Mouse (Mus musculus): ENCODE data around the gene Aco1. TPM values are rescaled to one million over a fixed set of nuclear protein-coding genes. Genes with fewer than 3 reads are reported as not detected.

Gene Aco1
- polyA plus RNA-seq, 1 experiment from 2014 or later = 29.4 TPM

DNA sequence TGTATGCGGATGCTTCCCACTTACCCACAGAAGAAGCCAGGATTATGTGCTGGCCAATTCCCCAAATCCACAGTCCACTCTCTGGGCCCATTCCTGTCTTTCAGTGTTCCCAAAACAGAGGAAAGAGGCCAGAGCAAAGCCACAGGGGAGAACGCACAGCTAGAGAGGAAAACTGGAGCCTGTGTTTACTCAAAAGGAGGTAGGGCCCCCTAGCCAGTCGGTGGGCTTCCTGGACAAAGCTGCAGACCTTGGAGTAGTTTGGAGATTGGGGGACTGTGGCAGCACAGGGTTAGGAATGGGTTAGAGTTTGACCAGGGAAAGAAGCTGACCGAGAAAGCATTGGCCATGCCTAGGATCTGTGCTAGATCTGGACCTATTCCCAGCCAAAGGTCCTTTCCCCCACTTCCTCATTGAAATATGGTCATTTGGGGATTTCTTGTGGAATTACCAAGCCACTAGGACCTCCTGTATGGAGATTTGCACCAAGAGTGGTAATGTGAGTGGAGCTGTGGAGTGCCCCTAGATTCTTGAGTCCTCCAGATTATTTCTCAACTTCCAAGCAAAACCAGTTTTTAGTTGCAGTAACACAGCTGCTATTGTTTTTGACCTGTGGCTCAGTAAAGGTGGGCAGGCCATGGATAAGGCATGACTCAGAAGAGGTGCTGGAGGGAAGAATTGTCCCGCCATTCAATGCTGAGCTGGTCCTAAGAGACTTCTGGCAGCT, 14.8 kb downstream of the Aco1 start:
- Histone ChIP-seq H3K36me3 (peaks cover 8% of the 10 kb centered on the region), H3K4me2 (no peak overlapping the region), H3K4me3 (no peak overlapping the region), H3K27ac (replicated peaks) (no peak overlapping the region), H3K27me3 (replicated peaks) (no peaks in the 10 kb centered on the region), H3K9ac (no peak overlapping the region), H3K9me3 (no peaks in the 10 kb centered on the region), H3K4me1 (peaks cover 16% of the 10 kb centered on the region)
- whole genome bisulfite sequencing = 69% methylated on average over 5 of the region's 5 CpGs
- ATAC-seq (ENCODE audit: extremely low read depth, insufficient number of reproducible peaks, low FRiP score, low TSS enrichment) = no peak

DNA sequence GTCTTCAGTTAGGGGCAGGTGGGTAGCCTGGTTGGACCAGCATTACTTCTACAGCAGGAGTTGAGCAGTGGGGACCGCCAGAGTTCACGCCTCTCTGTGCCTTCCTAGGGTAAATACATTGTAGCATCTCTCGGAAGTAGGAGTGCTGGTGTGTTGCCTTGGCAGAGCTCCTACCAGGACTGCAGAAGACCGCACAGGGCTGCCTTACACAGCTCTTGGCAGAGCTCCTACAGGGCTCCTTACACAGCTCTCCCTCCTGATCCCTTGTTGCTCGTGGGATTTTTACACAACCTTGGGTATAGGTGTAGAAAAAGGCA, 15.3 kb downstream of the Aco1 start:
- 73% methylated on average over 5 of the region's 5 CpGs for WGBS
- no peak overlapping the region for H3K4me2 ChIP-seq
- no peak overlapping the region for H3K27ac ChIP-seq (replicated peaks)
- no peaks in the 10 kb centered on the region for H3K27me3 ChIP-seq (replicated peaks)
- peaks cover 8% of the 10 kb centered on the region for H3K36me3 ChIP-seq
- H3K4me1 ChIP-seq = peaks cover 16% of the 10 kb centered on the region
- no peak overlapping the region for H3K4me3 ChIP-seq
- no peak overlapping the region for H3K9ac ChIP-seq
- no peak for ATAC-seq (ENCODE audit: extremely low read depth, insufficient number of reproducible peaks, low FRiP score, low TSS enrichment)
- H3K9me3 ChIP-seq = no peaks in the 10 kb centered on the region

DNA sequence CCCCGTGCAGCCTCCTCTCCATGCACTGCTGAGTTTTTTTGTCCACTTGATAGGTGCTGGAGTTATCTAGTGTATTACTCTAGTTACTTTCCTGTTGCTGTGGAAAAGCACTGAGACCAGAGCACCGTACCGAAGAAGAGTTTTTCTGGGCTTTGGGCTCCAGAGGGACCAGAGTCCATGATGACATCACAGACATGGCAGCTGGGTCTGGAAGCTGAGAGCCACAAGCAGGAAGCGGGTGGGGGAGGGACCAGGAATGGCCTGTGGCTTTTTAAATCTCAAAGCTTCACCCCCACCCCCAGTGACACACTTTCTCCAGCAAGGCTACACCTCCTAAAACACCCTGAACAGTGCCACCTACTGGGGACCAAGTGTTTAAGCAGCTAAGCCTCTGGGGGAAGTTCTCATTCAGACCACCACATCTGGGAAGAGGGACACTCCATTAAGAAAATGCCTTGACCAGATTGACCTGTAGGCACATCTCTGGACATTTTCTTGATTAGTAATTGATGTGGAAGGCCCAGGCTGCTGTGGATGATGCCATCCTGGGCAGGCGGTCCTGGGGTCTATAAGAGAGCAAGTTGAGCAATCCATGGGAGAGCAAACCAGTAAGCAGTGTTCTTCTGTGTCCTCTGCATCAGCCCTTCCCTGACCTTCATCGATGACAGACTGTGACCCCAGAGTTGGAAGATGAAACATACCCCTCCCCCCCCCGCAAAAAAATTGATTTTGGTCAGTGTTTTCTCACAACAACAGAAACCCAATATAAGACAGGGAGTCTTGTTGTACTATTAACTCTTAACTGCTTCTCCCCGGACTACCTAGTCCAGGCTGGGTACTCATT, 17.9 kb downstream of the Aco1 start:
- H3K9ac ChIP-seq = no peak overlapping the region
- H3K27ac ChIP-seq (replicated peaks) = no peak overlapping the region
- peaks cover 22% of the 10 kb centered on the region for H3K36me3 ChIP-seq
- no peaks in the 10 kb centered on the region for H3K9me3 ChIP-seq
- H3K27me3 ChIP-seq (replicated peaks) = no peaks in the 10 kb centered on the region
- WGBS = 90% methylated on average over 8 of the region's 8 CpGs
- H3K4me2 ChIP-seq = no peak overlapping the region
- peaks cover 15% of the 10 kb centered on the region for H3K4me1 ChIP-seq
- ATAC-seq (ENCODE audit: extremely low read depth, insufficient number of reproducible peaks, low FRiP score, low TSS enrichment) = no peak
- H3K4me3 ChIP-seq = no peak overlapping the region

- no peaks in the 10 kb centered on the region for H3K9me3 ChIP-seq
- H3K27me3 ChIP-seq (replicated peaks) = no peaks in the 10 kb centered on the region
- H3K36me3 ChIP-seq = peaks cover 48% of the 10 kb centered on the region
- 84% methylated on average over 10 of the region's 10 CpGs for WGBS
- H3K9ac ChIP-seq = no peak overlapping the region
- no peak for ATAC-seq (ENCODE audit: extremely low read depth, insufficient number of reproducible peaks, low FRiP score, low TSS enrichment)
- H3K4me2 ChIP-seq = no peak overlapping the region
- H3K4me1 ChIP-seq = no peaks in the 10 kb centered on the region
- no peak overlapping the region for H3K4me3 ChIP-seq
- no peak overlapping the region for H3K27ac ChIP-seq (replicated peaks)
Measured at GRCm38 (mm10) chr4:40163646-40164045, 20.8 kb downstream of the Aco1 start.

GRCm38 (mm10) chr4:40171477-40171876, 28.6 kb downstream of the Aco1 start:
- H3K36me3 ChIP-seq = peaks cover 43% of the 10 kb centered on the region
- H3K9ac ChIP-seq = no peak overlapping the region
- WGBS = 84% methylated on average over 4 of the region's 4 CpGs
- no peak overlapping the region for H3K4me3 ChIP-seq
- no peak for ATAC-seq (ENCODE audit: extremely low read depth, insufficient number of reproducible peaks, low FRiP score, low TSS enrichment)
- peaks cover 6% of the 10 kb centered on the region; the same call in 1 of the 2 replicates for H3K4me1 ChIP-seq
- no peaks in the 10 kb centered on the region for H3K9me3 ChIP-seq
- H3K27ac ChIP-seq (replicated peaks) = no peak overlapping the region
- no peaks in the 10 kb centered on the region for H3K27me3 ChIP-seq (replicated peaks)
- H3K4me2 ChIP-seq = no peak overlapping the region

- 76% methylated on average over 2 of the region's 2 CpGs for WGBS
- Histone ChIP-seq H3K4me2 (no peak overlapping the region), H3K27ac (replicated peaks) (no peak overlapping the region), H3K9me3 (no peaks in the 10 kb centered on the region), H3K27me3 (replicated peaks) (no peaks in the 10 kb centered on the region), H3K4me3 (no peak overlapping the region), H3K36me3 (peaks cover 39% of the 10 kb centered on the region), H3K9ac (no peak overlapping the region), H3K4me1 (peaks cover 6% of the 10 kb centered on the region; the same call in 1 of the 2 replicates)
- ATAC-seq (ENCODE audit: extremely low read depth, insufficient number of reproducible peaks, low FRiP score, low TSS enrichment) = no peak
Measured at GRCm38 (mm10) chr4:40172336-40172735, 29.5 kb downstream of the Aco1 start.

DNA sequence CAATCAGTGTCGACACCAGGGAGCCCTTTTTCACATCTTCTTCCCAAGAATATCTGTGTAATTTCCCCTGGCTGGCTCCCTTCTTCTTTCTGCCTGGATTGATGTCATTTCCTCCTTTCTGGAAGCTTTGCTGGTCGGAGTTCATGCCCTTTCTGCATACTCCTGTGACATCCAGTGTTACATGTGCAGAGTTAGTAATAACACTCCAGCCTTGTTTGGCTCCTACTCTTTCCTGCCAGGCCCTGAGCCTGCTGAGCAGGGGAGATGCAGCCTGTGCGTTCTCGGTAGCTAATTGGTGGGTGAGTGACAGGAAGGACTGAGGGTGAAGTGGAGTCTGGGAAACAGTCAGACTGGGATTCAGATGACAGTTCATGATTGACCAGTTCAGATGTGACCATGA, 31.4 kb downstream of the Aco1 start:
- Histone ChIP-seq H3K4me2 (no peak overlapping the region), H3K4me3 (no peak overlapping the region), H3K9ac (no peak overlapping the region), H3K4me1 (peaks cover 6% of the 10 kb centered on the region; the same call in 1 of the 2 replicates), H3K27ac (replicated peaks) (peak overlapping the region; percentile 28), H3K36me3 (peaks cover 43% of the 10 kb centered on the region), H3K27me3 (replicated peaks) (no peaks in the 10 kb centered on the region), H3K9me3 (no peaks in the 10 kb centered on the region)
- ATAC-seq (ENCODE audit: extremely low read depth, insufficient number of reproducible peaks, low FRiP score, low TSS enrichment) = no peak
- 38% methylated on average over 4 of the region's 4 CpGs for WGBS

- 76% methylated on average over 17 of the region's 17 CpGs for WGBS
- ATAC-seq (ENCODE audit: extremely low read depth, insufficient number of reproducible peaks, low FRiP score, low TSS enrichment) = no peak
- no peak overlapping the region for H3K4me3 ChIP-seq
- peaks cover 68% of the 10 kb centered on the region for H3K36me3 ChIP-seq
- no peaks in the 10 kb centered on the region for H3K9me3 ChIP-seq
- H3K4me1 ChIP-seq = peaks cover 6% of the 10 kb centered on the region; the same call in 1 of the 2 replicates
- H3K9ac ChIP-seq = no peak overlapping the region
- H3K4me2 ChIP-seq = no peak overlapping the region
- H3K27ac ChIP-seq (replicated peaks) = no peak overlapping the region
- no peaks in the 10 kb centered on the region for H3K27me3 ChIP-seq (replicated peaks)
Measured at GRCm38 (mm10) chr4:40178584-40178983, 35.7 kb downstream of the Aco1 start.

- H3K4me2 ChIP-seq = no peak overlapping the region
- no peak overlapping the region for H3K4me3 ChIP-seq
- H3K9me3 ChIP-seq = no peaks in the 10 kb centered on the region
- H3K9ac ChIP-seq = no peak overlapping the region
- no peak overlapping the region for H3K27ac ChIP-seq (replicated peaks)
- 90% methylated on average over 6 of the region's 6 CpGs for WGBS
- no peaks in the 10 kb centered on the region for H3K4me1 ChIP-seq
- no peak for ATAC-seq (ENCODE audit: extremely low read depth, insufficient number of reproducible peaks, low FRiP score, low TSS enrichment)
- no peaks in the 10 kb centered on the region for H3K27me3 ChIP-seq (replicated peaks)
- peaks cover 83% of the 10 kb centered on the region for H3K36me3 ChIP-seq
Measured at GRCm38 (mm10) chr4:40180046-40180445, 37.2 kb downstream of the Aco1 start.

- no peak overlapping the region for H3K9ac ChIP-seq
- H3K36me3 ChIP-seq = peaks cover 86% of the 10 kb centered on the region
- H3K27me3 ChIP-seq (replicated peaks) = no peaks in the 10 kb centered on the region
- H3K27ac ChIP-seq (replicated peaks) = no peak overlapping the region
- ATAC-seq (ENCODE audit: extremely low read depth, insufficient number of reproducible peaks, low FRiP score, low TSS enrichment) = no peak
- no peak overlapping the region for H3K4me3 ChIP-seq
- WGBS = 91% methylated on average over 8 of the region's 8 CpGs
- no peak overlapping the region for H3K4me2 ChIP-seq
- H3K9me3 ChIP-seq = no peaks in the 10 kb centered on the region
- H3K4me1 ChIP-seq = no peaks in the 10 kb centered on the region
Measured at GRCm38 (mm10) chr4:40181681-40182080, 38.8 kb downstream of the Aco1 start.

DNA sequence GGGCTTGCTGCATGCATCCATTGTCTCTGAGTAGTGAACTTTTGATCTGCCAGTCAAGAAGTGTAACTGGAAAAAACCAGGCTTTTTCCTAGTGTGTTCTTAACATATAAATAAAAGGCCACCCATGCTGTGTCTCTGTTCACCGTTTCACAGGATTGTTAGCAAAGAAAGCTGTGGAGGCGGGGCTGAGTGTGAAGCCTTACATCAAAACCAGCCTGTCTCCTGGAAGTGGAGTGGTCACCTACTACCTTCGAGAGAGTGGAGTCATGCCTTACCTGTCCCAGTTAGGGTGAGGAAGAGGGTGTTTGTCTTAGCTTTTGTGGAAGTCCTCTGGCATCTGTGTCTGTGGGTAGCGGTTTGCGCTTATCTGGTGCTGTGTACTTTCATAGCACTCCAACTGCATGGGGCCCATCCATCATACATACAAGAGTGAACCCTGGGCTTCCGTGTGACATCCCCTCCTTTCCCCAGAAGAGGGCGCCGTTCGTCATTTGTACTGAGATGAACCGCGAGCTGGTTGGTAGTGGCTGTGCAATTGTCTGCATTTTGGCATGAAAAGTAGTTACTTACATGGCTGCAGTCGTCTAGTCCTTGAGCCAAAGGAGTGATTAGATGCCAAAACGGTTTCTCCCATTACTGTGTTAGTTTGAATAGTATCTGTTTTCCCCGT, 39.9 kb downstream of the Aco1 start:
- Histone ChIP-seq H3K27me3 (replicated peaks) (no peaks in the 10 kb centered on the region), H3K4me2 (no peak overlapping the region), H3K4me3 (no peak overlapping the region), H3K9ac (no peak overlapping the region), H3K27ac (replicated peaks) (no peak overlapping the region), H3K36me3 (peaks cover 92% of the 10 kb centered on the region), H3K9me3 (no peaks in the 10 kb centered on the region), H3K4me1 (no peaks in the 10 kb centered on the region)
- ATAC-seq (ENCODE audit: extremely low read depth, insufficient number of reproducible peaks, low FRiP score, low TSS enrichment) = no peak
- 43% methylated on average over 14 of the region's 14 CpGs for WGBS

Measured in heart, embryonic 13.5 days (tissue).